Mouse (Mus musculus) CH12.LX (cell line): Measurements from ENCODE around the gene Cyp2j9. TPM values are rescaled to one million over a fixed set of nuclear protein-coding genes. Genes with fewer than 3 reads are reported as not detected.

Experiments
- DNase-seq: peaks from one replicate; pipeline ENCODE4 v3.0.0-alpha.2; 2013; ENCODE audit errors: extremely low read depth
- H3K27ac ChIP-seq: 2 replicates; pipeline ENCODE4 v1.5.1; 2012; ENCODE audit warnings: low read depth, mild to moderate bottlenecking, control low read depth, moderate library complexity; ENCODE audit not compliant: insufficient read depth
- H3K27me3 ChIP-seq: replicated peaks from 2 replicates; pipeline ENCODE3; 2012; ENCODE audit warnings: inconsistent platforms
- H3K36me3 ChIP-seq, 2 experiments: replicated peaks in 1 of 2; 2 replicates each; pipeline versions ENCODE3 to v1.6.1; 2012; ENCODE audit warnings: inconsistent platforms in 1 of 2, low read length in 1 of 2, mild to moderate bottlenecking in 1 of 2, mixed read lengths in 1 of 2, moderate library complexity in 1 of 2; ENCODE audit not compliant: control insufficient read depth in 1 of 2, insufficient read depth in 1 of 2
- H3K4me1 ChIP-seq, 2 experiments: 2 replicates each; pipeline ENCODE4 v1.6.1; 2012; ENCODE audit warnings: inconsistent platforms in 1 of 2, moderate library complexity in 1 of 2; ENCODE audit not compliant: insufficient read depth in 2 of 2, control insufficient read depth in 1 of 2
- H3K4me2 ChIP-seq: 2 replicates; pipeline ENCODE4 v1.6.1; 2012; ENCODE audit warnings: low read depth, mild to moderate bottlenecking, control low read depth; ENCODE audit not compliant: poor library complexity, insufficient read depth, severe bottlenecking
- H3K4me3 ChIP-seq, 3 experiments: fragments of 150-350 bp in 1 of 3; sonication (generic) in 1 of 3; replicated peaks in 1 of 3; 2 replicates each; pipeline versions ENCODE3 to v1.5.1; 2011 to 2012; ENCODE audit warnings: low read depth in 2 of 3, low read length in 2 of 3, mild to moderate bottlenecking in 2 of 3, moderate library complexity in 2 of 3, control low read depth in 1 of 3, improper control_type of control experiment in 1 of 3, inconsistent platforms in 1 of 3, mixed read lengths in 1 of 3; ENCODE audit not compliant: poor library complexity in 1 of 3
- H3K79me2 ChIP-seq: replicated peaks from 2 replicates; pipeline ENCODE4 v1.6.1; 2012; ENCODE audit warnings: mild to moderate bottlenecking, moderate library complexity; ENCODE audit not compliant: control insufficient read depth, poor library complexity, insufficient read depth, severe bottlenecking; ENCODE audit errors: extremely low read depth
- H3K9ac ChIP-seq: 2 replicates; pipeline ENCODE4 v1.6.1; 2012; ENCODE audit warnings: low read depth, mild to moderate bottlenecking, control low read depth, moderate library complexity; ENCODE audit not compliant: insufficient read depth
- H3K9me3 ChIP-seq: replicated peaks from 2 replicates; pipeline ENCODE3; 2012; ENCODE audit warnings: low read length, inconsistent platforms, mixed read lengths
- BHLHE40 ChIP-seq: IDR thresholded peaks from 2 replicates; pipeline ENCODE4 v1.6.1; 2011; ENCODE audit warnings: mild to moderate bottlenecking, low read depth, low read length, improper control_type of control experiment
- CHD1 ChIP-seq: IDR thresholded peaks from 2 replicates; pipeline ENCODE4 v1.6.1; 2012; ENCODE audit warnings: low read depth, low read length, improper control_type of control experiment, inconsistent platforms
- CHD2 ChIP-seq: IDR thresholded peaks from 2 replicates; pipeline ENCODE4 v1.6.1; 2011; ENCODE audit warnings: low read length, improper control_type of control experiment
- ELF1 ChIP-seq: IDR thresholded peaks from 2 replicates; pipeline ENCODE4 v1.6.1; 2014; ENCODE audit warnings: low read depth, mild to moderate bottlenecking, inconsistent platforms, low read length, improper control_type of control experiment
- EP300 ChIP-seq: IDR thresholded peaks from 2 replicates; pipeline ENCODE4 v1.6.1; 2011; ENCODE audit warnings: low read length, improper control_type of control experiment
- ETS1 ChIP-seq: conservative IDR thresholded peaks from 2 replicates; pipeline ENCODE4 v1.6.1; 2012; ENCODE audit warnings: low read depth, mild to moderate bottlenecking, inconsistent platforms, low read length, improper control_type of control experiment, moderate library complexity
- IRF4 ChIP-seq: IDR thresholded peaks from 2 replicates; pipeline ENCODE4 v1.6.1; 2014; ENCODE audit warnings: low read depth, mild to moderate bottlenecking, inconsistent platforms, low read length, improper control_type of control experiment
- JUN ChIP-seq: IDR thresholded peaks from 2 replicates; pipeline ENCODE4 v1.6.1; 2011; ENCODE audit warnings: low read depth, mild to moderate bottlenecking, low read length, improper control_type of control experiment, moderate library complexity; ENCODE audit not compliant: insufficient read depth
- JUND ChIP-seq: conservative IDR thresholded peaks from 2 replicates; pipeline ENCODE4 v1.6.1; 2011; ENCODE audit warnings: low read depth, low read length, improper control_type of control experiment
- KAT2A ChIP-seq: IDR thresholded peaks from 2 replicates; pipeline ENCODE4 v1.6.1; 2012; ENCODE audit warnings: low read length, improper control_type of control experiment, inconsistent platforms; ENCODE audit not compliant: insufficient replicate concordance
- MAFK ChIP-seq: IDR thresholded peaks from 2 replicates; pipeline ENCODE4 v1.6.1; 2011; ENCODE audit warnings: low read length, improper control_type of control experiment; ENCODE audit not compliant: insufficient replicate concordance
- MAZ ChIP-seq: IDR thresholded peaks from 2 replicates; pipeline ENCODE4 v1.6.1; 2012; ENCODE audit warnings: low read depth, mild to moderate bottlenecking, inconsistent platforms, low read length, improper control_type of control experiment, moderate library complexity
- MEF2A ChIP-seq: IDR thresholded peaks from 2 replicates; pipeline ENCODE4 v1.6.1; 2014; ENCODE audit warnings: low read depth, mild to moderate bottlenecking, inconsistent platforms, low read length, improper control_type of control experiment, borderline replicate concordance
- NELFE ChIP-seq: IDR thresholded peaks from 2 replicates; pipeline ENCODE4 v1.6.1; 2011; ENCODE audit warnings: low read depth, low read length, improper control_type of control experiment
- PAX5 ChIP-seq: IDR thresholded peaks from 2 replicates; pipeline ENCODE4 v1.6.1; 2012; ENCODE audit warnings: low read length, inconsistent platforms, mixed read lengths
- POLR2A ChIP-seq: IDR thresholded peaks from 2 replicates; pipeline ENCODE4 v1.6.1; 2011; ENCODE audit warnings: low read depth, mild to moderate bottlenecking, improper control_type of control experiment, low read length
- RAD21 ChIP-seq: IDR thresholded peaks from 2 replicates; pipeline ENCODE4 v1.6.1; 2011; ENCODE audit warnings: low read depth, mild to moderate bottlenecking, low read length, improper control_type of control experiment, moderate library complexity
- SIN3A ChIP-seq: IDR thresholded peaks from 2 replicates; pipeline ENCODE4 v1.6.1; 2012; ENCODE audit warnings: low read length, improper control_type of control experiment, inconsistent platforms
- SMC3 ChIP-seq: IDR thresholded peaks from 2 replicates; pipeline ENCODE4 v1.6.1; 2011; ENCODE audit warnings: low read depth, low read length, improper control_type of control experiment
- TBP ChIP-seq: conservative IDR thresholded peaks from 2 replicates; pipeline ENCODE4 v1.6.1; 2011; ENCODE audit warnings: low read depth, low read length, improper control_type of control experiment
- UBTF ChIP-seq: IDR thresholded peaks from 2 replicates; pipeline ENCODE4 v1.6.1; 2012; ENCODE audit warnings: low read depth, mild to moderate bottlenecking, inconsistent platforms, low read length, improper control_type of control experiment, moderate library complexity
- USF1 ChIP-seq: IDR thresholded peaks from 2 replicates; pipeline ENCODE4 v1.6.1; 2014; ENCODE audit warnings: low read depth, mild to moderate bottlenecking, inconsistent platforms, low read length, improper control_type of control experiment
- USF2 ChIP-seq: conservative IDR thresholded peaks from 2 replicates; pipeline ENCODE4 v1.6.1; 2011; ENCODE audit warnings: low read depth, low read length, improper control_type of control experiment
- ZMIZ1 ChIP-seq: IDR thresholded peaks from 2 replicates; pipeline ENCODE4 v1.6.1; 2012; ENCODE audit warnings: low read depth, mild to moderate bottlenecking, inconsistent platforms, low read length, improper control_type of control experiment
- dilution Hi-C: fragments of 300-500 bp; cut with MboI; formaldehyde crosslinking; loops from 2 replicates; pipeline ENCODE4 v1.14.3; 2020; ENCODE audit warnings: low sequenced_read_pairs; ENCODE audit not compliant: extremely low pct_unique_long_range_greater_than_20kb, extremely low pct_ligation_motif_present
- in situ Hi-C: fragments of 300-500 bp; cut with MboI; formaldehyde crosslinking; loops from 3 replicates; pipeline ENCODE4 v1.14.3; 2019; ENCODE audit warnings: low sequenced_read_pairs, low pct_ligation_motif_present, low pct_unique_long_range_greater_than_20kb, mixed read lengths
- polyA plus RNA-seq: library from polyadenylated mRNA; unstranded; fragments of >175 nt; gene quantifications from 2 replicates; pipeline ENCODE4 v1.2.1, GENCODE M21; 2012; ENCODE audit warnings: low read depth; ENCODE audit not compliant: insufficient read length
- total RNA-seq, 2 experiments: library from RNA; depleted of rRNA; stranded (reverse); fragments of 300-350 nt in 1 of 2; fragments of >200 nt in 1 of 2; gene quantifications; 2 replicates each; pipeline ENCODE4 v1.2.3; 2012 to 2014

Cyp2j9 gene
- not detected in 2 replicates for total RNA-seq (2012; rRNA removed)
- total RNA-seq (2014; rRNA removed): not detected in 2 replicates
- not detected in 2 replicates for polyA plus RNA-seq

- Histone ChIP-seq H3K36me3 (no peaks in the 10 kb centered on the region), H3K4me3 (no peak within 1 kb of the TSS), H3K4me1 (no peaks in the 10 kb centered on the region), H3K27me3 (no peaks in the 10 kb centered on the region)
- in situ Hi-C loops: no loop called here
- DNase-seq: no peak
- TF ChIP-seq SMC3: no peak
- TF ChIP-seq UBTF: no peak
- TF ChIP-seq EP300: no peak
- TF ChIP-seq CHD1: no peak
- no peak for TF ChIP-seq RAD21
- TF ChIP-seq JUND: no peak
- TF ChIP-seq POLR2A: no peak
- no peak for TF ChIP-seq ZMIZ1
- no peak for TF ChIP-seq KAT2A
- TF ChIP-seq JUN: no peak
- TF ChIP-seq MEF2A: no peak
- TF ChIP-seq TBP: no peak
- TF ChIP-seq MAFK: no peak
- no peak for TF ChIP-seq IRF4
- no peak for TF ChIP-seq BHLHE40
- no peak for TF ChIP-seq CHD2
- TF ChIP-seq, all 38 proteins: peak for 0
- H3K4me2 ChIP-seq: no peak within 1 kb of the TSS
- H3K9ac ChIP-seq: no peak within 1 kb of the TSS
- no peak within 1 kb of the TSS for H3K27ac ChIP-seq
- no peaks in the 10 kb centered on the region for H3K79me2 ChIP-seq
- dilution Hi-C loops: no loop called here
- H3K9me3 ChIP-seq: peaks cover 36% of the 10 kb centered on the region
Measured at GRCm38 (mm10) chr4:96590911-96591790, at the start of gene Cyp2j9. Cyp2j9 (minus strand) TSS chr4:96591578.

GRCm38 (mm10) chr4:96635455-96635854 lies 44.1 kb upstream of the Cyp2j9 start:
- H3K4me3 ChIP-seq: no peak overlapping the region
- H3K27ac ChIP-seq: no peak overlapping the region
- dilution Hi-C loops (no loop called here), in situ Hi-C loops (no loop called here)
- H3K79me2 ChIP-seq: no peaks in the 10 kb centered on the region
- H3K4me2 ChIP-seq: no peak overlapping the region
- H3K4me1 ChIP-seq: no peaks in the 10 kb centered on the region
- no peak for DNase-seq
- H3K27me3 ChIP-seq: no peaks in the 10 kb centered on the region
- H3K9ac ChIP-seq: no peak overlapping the region
- TF ChIP-seq USF2 (no peak), IRF4 (no peak), ZMIZ1 (no peak), MAZ (no peak), USF1 (no peak), ETS1 (no peak), ELF1 (no peak), PAX5 (no peak), UBTF (no peak), NELFE (no peak), SIN3A (no peak), JUND (no peak), MEF2A (no peak)
- H3K36me3 ChIP-seq: no peaks in the 10 kb centered on the region
- H3K9me3 ChIP-seq: peaks cover 5% of the 10 kb centered on the region
